Mouse (Mus musculus) testis, postnatal 14 days (tissue): ENCODE data around the gene Kif14.
"Not testable (repeated sequence)": the region's sequence is repeated elsewhere in the genome, so short reads cannot be mapped to it uniquely, and the experiment has no call there.

Experiments
- DNase-seq: peaks from one replicate; pipeline ENCODE4 v3.0.0; 2021; ENCODE audit warnings: low spot score

Gene Kif14

GRCm38 (mm10) chr1:136491681-136492080 lies 25.5 kb downstream of the Kif14 start:
- no peak for DNase-seq

GRCm38 (mm10) chr1:136492232-136492631 lies 26.1 kb downstream of the Kif14 start:
- DNase-seq: no peak

GRCm38 (mm10) chr1:136499317-136499716 lies 33.2 kb downstream of the Kif14 start:
- DNase-seq: no peak

- no peak for DNase-seq
Measured at GRCm38 (mm10) chr1:136502936-136503335, 36.8 kb downstream of the Kif14 start.

- DNase-seq: not testable (repeated sequence)
Measured at GRCm38 (mm10) chr1:136506255-136506654, 40.1 kb downstream of the Kif14 start.

- no peak for DNase-seq
Measured at GRCm38 (mm10) chr1:136512317-136512716, 46.2 kb downstream of the Kif14 start.

GRCm38 (mm10) chr1:136513181-136513580 lies 47.0 kb downstream of the Kif14 start:
- DNase-seq: peak; percentile 16

GRCm38 (mm10) chr1:136518699-136519356 lies 52.7 kb downstream of the Kif14 start:
- DNase-seq: no peak

GRCm38 (mm10) chr1:136521363-136521937 lies 55.3 kb downstream of the Kif14 start:
- no peak for DNase-seq

GRCm38 (mm10) chr1:136524917-136525316 lies 58.8 kb downstream of the Kif14 start:
- DNase-seq: peak; percentile 26

GRCm38 (mm10) chr1:136525818-136526217 lies 59.7 kb downstream of the Kif14 start:
- no peak for DNase-seq

- no peak for DNase-seq
Measured at GRCm38 (mm10) chr1:136527163-136527562, 61.0 kb downstream of the Kif14 start.

- DNase-seq: no peak
Measured at GRCm38 (mm10) chr1:136532556-136532955, 66.4 kb downstream of the Kif14 start.

- DNase-seq: no peak
Measured at GRCm38 (mm10) chr1:136536947-136537346, 70.8 kb downstream of the Kif14 start.

- DNase-seq: no peak
Measured at GRCm38 (mm10) chr1:136538247-136538646, 72.1 kb downstream of the Kif14 start.

GRCm38 (mm10) chr1:136540407-136540895 lies 74.3 kb downstream of the Kif14 start:
- no peak for DNase-seq

GRCm38 (mm10) chr1:136541618-136542376 lies 75.7 kb downstream of the Kif14 start:
- no peak for DNase-seq

GRCm38 (mm10) chr1:136543920-136544319 lies 77.8 kb downstream of the Kif14 start:
- DNase-seq: no peak

- no peak for DNase-seq
Measured at GRCm38 (mm10) chr1:136547068-136547467, 80.9 kb downstream of the Kif14 start.

- DNase-seq: no peak
Measured at GRCm38 (mm10) chr1:136550285-136550684, 84.1 kb downstream of the Kif14 start.

- peak; percentile 48 for DNase-seq
Measured at GRCm38 (mm10) chr1:136550851-136551540, 84.9 kb downstream of the Kif14 start.

GRCm38 (mm10) chr1:136554686-136555085 lies 88.5 kb downstream of the Kif14 start:
- DNase-seq: no peak
